In the genomic region with DNA sequence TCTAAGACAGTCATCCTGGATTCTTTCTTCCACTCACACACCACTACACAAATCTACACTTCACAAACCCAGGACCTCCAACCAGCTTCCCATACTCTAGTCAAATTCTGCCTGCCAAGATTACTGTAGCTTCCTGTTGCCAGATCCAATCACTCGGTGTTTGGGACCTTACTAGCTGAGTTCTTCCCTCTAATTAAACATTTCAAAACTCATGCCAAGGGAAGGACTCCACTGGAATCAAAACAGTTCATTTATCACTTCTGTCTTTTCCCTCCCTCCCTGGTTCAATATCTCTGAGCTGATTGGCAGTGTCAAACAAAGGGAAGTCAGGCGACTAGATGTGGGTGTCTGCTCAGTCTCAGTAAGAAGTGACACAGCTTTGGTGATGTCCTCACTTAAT, we compare ENCODE assay signal across 19 mouse cellular contexts.
DNase-seq lines count a peak whose midpoint lies in the region; ATAC-seq and TF ChIP-seq lines count a peak whose summit lies in the region.
"Had no signal": no experiment of that assay in that cellular context is flagged by ENCODE, and none has a peak within 500 bp of the region (broad histone marks: within the 10 kb centered on the region; RNA-seq: fewer than 3 reads in every experiment).

No protein-coding gene starts in this region.

- no peaks in the 10 kb centered on the region for H3K36me3 ChIP-seq in heart, embryonic 10.5 days
- H3K36me3 ChIP-seq in hindbrain, embryonic 13.5 days, result no peaks in the 10 kb centered on the region
- H3K36me3 ChIP-seq in hindbrain, embryonic 12.5 days, result no peaks in the 10 kb centered on the region
- no peaks in the 10 kb centered on the region for H3K36me3 ChIP-seq in MEL (ENCODE audit: control insufficient read depth in 1 of 2, insufficient read depth in 2 of 2, low read length in 2 of 2)
- no peaks in the 10 kb centered on the region for H3K36me3 ChIP-seq in forebrain, embryonic 14.5 days (ENCODE audit: control insufficient read depth, insufficient read depth, low read length)
- H3K36me3 ChIP-seq in kidney, embryonic 16.5 days (ENCODE audit: insufficient read depth, low read length), result no peaks in the 10 kb centered on the region
- H3K36me3 ChIP-seq: embryonic facial prominence, embryonic 12.5 days; limb, embryonic 15.5 days had no signal

- no peaks in the 10 kb centered on the region for H3K9me3 ChIP-seq in heart, embryonic 10.5 days
- no peaks in the 10 kb centered on the region for H3K9me3 ChIP-seq in hindbrain, embryonic 13.5 days
- H3K9me3 ChIP-seq in hindbrain, embryonic 12.5 days (replicated peaks), result no peaks in the 10 kb centered on the region
- no peaks in the 10 kb centered on the region for H3K9me3 ChIP-seq in MEL (replicated peaks; ENCODE audit: insufficient read depth, low read length)
- H3K9me3 ChIP-seq in forebrain, embryonic 14.5 days (replicated peaks; ENCODE audit: control insufficient read depth, low read length), result no peaks in the 10 kb centered on the region
- no peaks in the 10 kb centered on the region for H3K9me3 ChIP-seq in kidney, embryonic 16.5 days (ENCODE audit: low read length)
- H3K9me3 ChIP-seq: embryonic facial prominence, embryonic 12.5 days; limb, embryonic 15.5 days had no signal

- no peaks in the 10 kb centered on the region for H3K79me2 ChIP-seq in MEL (ENCODE audit: control insufficient read depth, insufficient read depth, low read length, poor library complexity)

- H3K4me1 ChIP-seq in heart, embryonic 10.5 days, result peaks cover 54% of the 10 kb centered on the region
- H3K4me1 ChIP-seq in hindbrain, embryonic 13.5 days (replicated peaks), result peaks cover 24% of the 10 kb centered on the region
- H3K4me1 ChIP-seq in hindbrain, embryonic 12.5 days, result peaks cover 11% of the 10 kb centered on the region
- H3K4me1 ChIP-seq in MEL (ENCODE audit: control insufficient read depth in 1 of 2, insufficient read depth in 2 of 2, low read length in 2 of 2), result no peaks in the 10 kb centered on the region
- H3K4me1 ChIP-seq in forebrain, embryonic 14.5 days (ENCODE audit: control insufficient read depth, insufficient read depth, low read length), result peaks cover 24% of the 10 kb centered on the region
- H3K4me1 ChIP-seq in kidney, embryonic 16.5 days (ENCODE audit: insufficient read depth, low read length), result peaks cover 16% of the 10 kb centered on the region

- TF ChIP-seq RAD21 in MEL (IDR thresholded peaks at IDR 0.05; ENCODE audit: low read depth, low read length), result no peak

- TF ChIP-seq CTCF in MEL (IDR thresholded peaks at IDR 0.05 in 2 of 3, conservative IDR thresholded peaks at IDR 0.05 in 1 of 3; ENCODE audit: control insufficient read depth in 1 of 3, insufficient read depth in 1 of 3, low read depth in 2 of 3, low read length in 3 of 3, poor library complexity in 1 of 3, severe bottlenecking in 1 of 3), result no peak

- TF ChIP-seq POLR2A in MEL (IDR thresholded peaks at IDR 0.05; ENCODE audit: control insufficient read depth in 1 of 2, insufficient read depth in 1 of 2, low read depth in 1 of 2, low read length in 2 of 2, poor library complexity in 1 of 2), result no peak

- 26% methylated on average over 2 of the region's 2 CpGs for WGBS in heart, embryonic 10.5 days
- 62% methylated on average over 2 of the region's 2 CpGs for WGBS in hindbrain, embryonic 13.5 days
- 57% methylated on average over 2 of the region's 2 CpGs for WGBS in hindbrain, embryonic 12.5 days
- 38% methylated on average over 2 of the region's 2 CpGs for WGBS in forebrain, embryonic 14.5 days
- WGBS in kidney, embryonic 16.5 days, result 71% methylated on average over 2 of the region's 2 CpGs

- no peak overlapping the region for H3K9ac ChIP-seq in hindbrain, embryonic 13.5 days
- H3K9ac ChIP-seq in hindbrain, embryonic 12.5 days, result no peak overlapping the region
- no peak overlapping the region for H3K9ac ChIP-seq in MEL (ENCODE audit: control insufficient read depth, low read depth, low read length, poor library complexity, severe bottlenecking)
- H3K9ac ChIP-seq in forebrain, embryonic 14.5 days (ENCODE audit: low read length), result no peak overlapping the region
- no peak overlapping the region for H3K9ac ChIP-seq in kidney, embryonic 16.5 days (replicated peaks; ENCODE audit: low read length)
- H3K9ac ChIP-seq: embryonic facial prominence, embryonic 12.5 days; limb, embryonic 15.5 days had no signal

- no peak overlapping the region for H3K4me2 ChIP-seq in hindbrain, embryonic 13.5 days
- no peak overlapping the region for H3K4me2 ChIP-seq in hindbrain, embryonic 12.5 days (replicated peaks)
- H3K4me2 ChIP-seq in forebrain, embryonic 14.5 days (ENCODE audit: low read length), result no peak overlapping the region
- H3K4me2 ChIP-seq in kidney, embryonic 16.5 days (replicated peaks; ENCODE audit: low read depth, low read length), result no peak overlapping the region
- H3K4me2 ChIP-seq: embryonic facial prominence, embryonic 12.5 days; limb, embryonic 15.5 days had no signal

- TF ChIP-seq EP300 in MEL (IDR thresholded peaks at IDR 0.05; ENCODE audit: low read depth in 1 of 2, low read length in 2 of 2), result no peak

- H3K27ac ChIP-seq in heart, embryonic 10.5 days, result peak overlapping the region; percentile 70
- H3K27ac ChIP-seq in hindbrain, embryonic 13.5 days, result peak overlapping the region; percentile 5; the same call in 1 of the 2 replicates
- no peak overlapping the region for H3K27ac ChIP-seq in hindbrain, embryonic 12.5 days
- no peak overlapping the region for H3K27ac ChIP-seq in MEL (ENCODE audit: control insufficient read depth, low read depth, low read length)
- H3K27ac ChIP-seq in forebrain, embryonic 14.5 days (ENCODE audit: low read depth, low read length), result peak overlapping the region; percentile 14; the same call in 1 of the 2 replicates
- H3K27ac ChIP-seq in kidney, embryonic 16.5 days (ENCODE audit: low read length), result no peak overlapping the region
- H3K27ac ChIP-seq: embryonic facial prominence, embryonic 12.5 days; limb, embryonic 15.5 days had no signal

- H3K4me3 ChIP-seq in heart, embryonic 10.5 days, result no peak overlapping the region
- H3K4me3 ChIP-seq in hindbrain, embryonic 13.5 days, result no peak overlapping the region
- no peak overlapping the region for H3K4me3 ChIP-seq in hindbrain, embryonic 12.5 days
- no peak overlapping the region for H3K4me3 ChIP-seq in MEL (ENCODE audit: control insufficient read depth in 1 of 2, insufficient read depth in 1 of 2, low read depth in 2 of 2, low read length in 2 of 2)
- H3K4me3 ChIP-seq in forebrain, embryonic 14.5 days (ENCODE audit: low read depth, low read length), result no peak overlapping the region
- no peak overlapping the region for H3K4me3 ChIP-seq in kidney, embryonic 16.5 days (ENCODE audit: low read length)
- H3K4me3 ChIP-seq: embryonic facial prominence, embryonic 12.5 days; erythroblast, embryonic 14.5 days; limb, embryonic 15.5 days had no signal

- peak; percentile 64 for DNase-seq in heart, embryonic 10.5 days (ENCODE audit: low spot score)
- no peak for DNase-seq in heart, adult 8-10 months (ENCODE audit: low spot score)
- DNase-seq in MEL (ENCODE audit: low read depth, low spot score), result peak; percentile 48
- DNase-seq in forebrain, embryonic 14.5 days (ENCODE audit: low spot score), result peak; percentile 78
- DNase-seq: adrenal gland, adult 2 months; cerebellum, postnatal 10 days; gastrocnemius, postnatal 36 days; heart, postnatal 4 days; kidney, adult 18-20 months; kidney, postnatal 10 days; lung, postnatal 10 days; right cerebral cortex, postnatal 4 days; thymus, adult 2 months had no signal

- no peak for ATAC-seq in hindbrain, embryonic 13.5 days (ENCODE audit: low FRiP score)
- ATAC-seq in hindbrain, embryonic 12.5 days (ENCODE audit: low FRiP score), result no peak
- peak; percentile 34; the same call in 1 of the 2 replicates for ATAC-seq in forebrain, embryonic 14.5 days
- no peak for ATAC-seq in kidney, embryonic 16.5 days (ENCODE audit: low FRiP score, low TSS enrichment)

- H3K27me3 ChIP-seq in heart, embryonic 10.5 days (ENCODE audit: insufficient read depth, poor library complexity, severe bottlenecking), result no peaks in the 10 kb centered on the region
- no peaks in the 10 kb centered on the region for H3K27me3 ChIP-seq in hindbrain, embryonic 13.5 days
- H3K27me3 ChIP-seq in hindbrain, embryonic 12.5 days, result no peaks in the 10 kb centered on the region
- no peaks in the 10 kb centered on the region for H3K27me3 ChIP-seq in MEL (ENCODE audit: control insufficient read depth in 1 of 2, insufficient read depth in 2 of 2, low read length in 2 of 2)
- no peaks in the 10 kb centered on the region for H3K27me3 ChIP-seq in forebrain, embryonic 14.5 days (replicated peaks; ENCODE audit: control insufficient read depth, insufficient read depth, low read length)
- H3K27me3 ChIP-seq in kidney, embryonic 16.5 days (ENCODE audit: insufficient read depth, low read length), result no peaks in the 10 kb centered on the region
- H3K27me3 ChIP-seq: embryonic facial prominence, embryonic 12.5 days; limb, embryonic 15.5 days had no signal

TF ChIP-seq in MEL, 35 proteins besides CTCF, POLR2A, EP300 and RAD21:
- TF ChIP-seq SMC3 (IDR thresholded peaks at IDR 0.05; ENCODE audit: low read depth, low read length) (no peak), TAL1 (IDR thresholded peaks at IDR 0.05; ENCODE audit: low read length) (no peak), JUND (IDR thresholded peaks at IDR 0.05; ENCODE audit: low read depth, low read length) (no peak), ELF1 (IDR thresholded peaks at IDR 0.05; ENCODE audit: low read depth, low read length) (no peak), BHLHE40 (IDR thresholded peaks at IDR 0.05; ENCODE audit: borderline replicate concordance, low read depth, low read length) (no peak), TCF12 (IDR thresholded peaks at IDR 0.05; ENCODE audit: low read depth, low read length) (no peak), ZKSCAN1 (IDR thresholded peaks at IDR 0.05; ENCODE audit: low read depth, low read length) (no peak), POLR2AphosphoS5 (IDR thresholded peaks at IDR 0.05; ENCODE audit: borderline replicate concordance, low read depth, low read length) (no peak), ZMIZ1 (IDR thresholded peaks at IDR 0.05; ENCODE audit: low read depth, low read length) (no peak), USF2 (IDR thresholded peaks at IDR 0.05; ENCODE audit: borderline replicate concordance in 1 of 2, insufficient read depth in 1 of 2, low read depth in 1 of 2, low read length in 2 of 2) (no peak), MXI1 (IDR thresholded peaks at IDR 0.05; ENCODE audit: low read depth, low read length) (no peak), MEF2A (IDR thresholded peaks at IDR 0.05; ENCODE audit: extremely low read depth, insufficient replicate concordance, low read depth, low read length, poor library complexity, severe bottlenecking) (no peak), CHD1 (IDR thresholded peaks at IDR 0.05; ENCODE audit: low read depth, low read length) (no peak), MYB (IDR thresholded peaks at IDR 0.05; ENCODE audit: low read depth, low read length) (no peak), KAT2A (conservative IDR thresholded peaks at IDR 0.05; ENCODE audit: low read depth, low read length) (no peak), TBP (IDR thresholded peaks at IDR 0.05; ENCODE audit: low read depth, low read length) (no peak), ETS1 (IDR thresholded peaks at IDR 0.05; ENCODE audit: low read depth, low read length) (no peak)
TF ChIP-seq in MEL: peak in this region for 0.

Comparison
In these comparisons a context has a peak if more than half of its experiments do, and no peak if none do; other contexts are left out.
1. H3K27ac ChIP-seq: peak in heart, embryonic 10.5 days (single experiment), hindbrain, embryonic 13.5 days (single experiment) and forebrain, embryonic 14.5 days (single experiment); none in hindbrain, embryonic 12.5 days (single experiment), MEL (single experiment) and kidney, embryonic 16.5 days (single experiment).